Mouse (Mus musculus): ENCODE results near the gene Gm128. TPM values are rescaled to one million over a fixed set of nuclear protein-coding genes. Genes with fewer than 3 reads are reported as not detected.

Gene Gm128
- polyA plus RNA-seq (2012; rRNA removed), result 0.20 and 0.24 TPM in 2 replicates

DNA sequence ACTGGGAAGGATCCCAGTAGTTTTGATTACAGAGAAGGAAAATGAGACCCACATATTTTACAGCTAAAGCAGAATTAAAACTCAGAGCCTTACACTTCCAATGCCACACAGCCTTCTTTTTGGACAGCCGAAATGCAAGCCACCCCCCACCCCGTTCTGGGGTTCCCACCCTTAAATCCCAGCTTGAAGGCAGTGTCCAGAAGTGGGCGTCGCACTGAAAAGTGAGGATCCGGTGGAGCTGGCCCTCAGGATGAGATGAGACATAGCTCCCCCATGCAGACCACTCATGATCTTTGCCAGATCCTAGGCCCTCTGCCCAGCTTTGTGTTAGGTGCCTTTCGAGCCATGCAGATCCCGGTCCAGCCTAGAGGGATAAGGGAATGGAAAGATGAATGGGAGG, at the start of gene Gm128:
Gene Gm128, minus strand, starts transcription at position 101 of the 400 bp plus-strand sequence.

DNA sequence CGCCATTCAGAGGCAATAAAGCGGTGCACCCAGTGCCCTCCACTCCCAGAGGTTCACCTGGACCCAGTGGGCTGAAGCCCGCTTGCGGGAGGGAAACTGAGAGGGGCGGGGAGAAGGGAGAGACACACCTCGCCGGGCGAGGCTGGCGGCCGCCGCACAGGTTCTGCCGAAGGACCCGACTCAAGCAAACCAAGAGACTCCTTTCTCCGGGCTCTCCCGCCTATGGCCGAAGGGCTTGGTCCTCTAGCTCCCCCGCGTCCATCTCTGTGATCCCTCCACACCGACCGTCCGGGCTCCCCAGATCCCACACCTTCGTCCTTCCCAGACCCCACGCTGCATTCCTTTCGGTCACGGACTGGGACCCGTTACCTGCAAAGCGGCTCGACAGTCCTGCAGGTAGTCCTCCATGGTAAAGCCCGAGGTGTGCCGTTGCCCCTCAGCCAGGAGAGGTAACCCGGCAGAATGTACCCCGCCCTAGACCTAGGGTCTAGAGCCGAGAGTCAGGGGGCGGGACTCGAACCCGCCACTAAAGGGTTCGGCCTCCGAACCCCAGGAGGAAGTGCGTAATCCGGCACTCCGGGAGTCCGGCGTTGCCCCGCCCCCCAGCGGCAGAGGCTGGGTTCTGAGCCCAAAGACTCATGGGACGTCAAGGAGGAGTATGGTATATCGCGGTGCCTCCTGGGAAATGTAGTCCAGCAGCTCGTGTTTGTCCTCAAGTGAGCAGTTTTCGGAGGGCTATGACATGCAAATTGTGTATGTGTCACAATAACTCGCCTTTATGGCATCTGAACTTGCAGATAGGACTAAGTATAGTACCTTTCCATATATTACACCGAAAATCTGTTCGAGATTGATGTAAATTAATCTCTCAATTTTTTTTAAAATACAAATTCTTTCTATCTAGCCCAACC, 40.1 kb upstream of the Gm128 start, which contains the start of the genes Mindy1 and Prune1:
Gene Mindy1, plus strand, starts transcription at position 130 of the 911 bp plus-strand sequence.
Gene Prune1, minus strand, starts transcription at position 861 of the 911 bp plus-strand sequence.

DNA sequence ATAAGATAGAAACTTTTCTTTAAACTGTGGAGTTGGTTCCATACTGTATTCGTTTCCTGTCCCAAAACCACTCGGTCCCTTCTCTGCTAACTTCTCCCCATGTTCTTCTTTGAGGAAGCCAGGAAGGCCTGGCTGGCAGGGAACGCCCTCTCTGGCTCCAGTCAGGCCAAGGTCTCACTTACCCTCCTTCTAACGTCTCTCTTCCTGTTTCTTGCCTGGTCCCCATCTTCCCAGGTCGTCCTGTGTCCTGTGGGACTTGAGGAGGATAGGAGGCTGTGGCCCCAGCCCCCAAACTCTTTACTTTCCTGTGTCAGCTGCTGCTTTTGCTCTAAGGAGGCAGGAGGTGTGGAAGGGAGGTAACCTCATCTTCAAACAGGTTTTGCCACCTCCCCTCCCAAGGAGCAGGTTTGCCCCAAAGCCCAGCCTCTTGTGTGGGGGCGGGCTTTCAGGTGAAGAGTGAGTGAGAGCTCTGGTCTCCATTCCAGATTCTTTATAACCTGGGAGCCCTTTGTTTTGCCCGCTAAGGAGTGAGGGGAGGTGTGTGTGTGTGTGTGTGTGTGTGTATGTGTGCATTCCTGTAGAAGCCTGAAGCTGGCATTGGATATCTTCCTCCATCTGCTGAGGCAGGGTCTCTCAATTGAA, 9.5 kb upstream of the Gm128 start, which contains the start of gene Bnipl:
Gene Bnipl, minus strand, starts transcription at position 411 of the 642 bp plus-strand sequence.

DNA sequence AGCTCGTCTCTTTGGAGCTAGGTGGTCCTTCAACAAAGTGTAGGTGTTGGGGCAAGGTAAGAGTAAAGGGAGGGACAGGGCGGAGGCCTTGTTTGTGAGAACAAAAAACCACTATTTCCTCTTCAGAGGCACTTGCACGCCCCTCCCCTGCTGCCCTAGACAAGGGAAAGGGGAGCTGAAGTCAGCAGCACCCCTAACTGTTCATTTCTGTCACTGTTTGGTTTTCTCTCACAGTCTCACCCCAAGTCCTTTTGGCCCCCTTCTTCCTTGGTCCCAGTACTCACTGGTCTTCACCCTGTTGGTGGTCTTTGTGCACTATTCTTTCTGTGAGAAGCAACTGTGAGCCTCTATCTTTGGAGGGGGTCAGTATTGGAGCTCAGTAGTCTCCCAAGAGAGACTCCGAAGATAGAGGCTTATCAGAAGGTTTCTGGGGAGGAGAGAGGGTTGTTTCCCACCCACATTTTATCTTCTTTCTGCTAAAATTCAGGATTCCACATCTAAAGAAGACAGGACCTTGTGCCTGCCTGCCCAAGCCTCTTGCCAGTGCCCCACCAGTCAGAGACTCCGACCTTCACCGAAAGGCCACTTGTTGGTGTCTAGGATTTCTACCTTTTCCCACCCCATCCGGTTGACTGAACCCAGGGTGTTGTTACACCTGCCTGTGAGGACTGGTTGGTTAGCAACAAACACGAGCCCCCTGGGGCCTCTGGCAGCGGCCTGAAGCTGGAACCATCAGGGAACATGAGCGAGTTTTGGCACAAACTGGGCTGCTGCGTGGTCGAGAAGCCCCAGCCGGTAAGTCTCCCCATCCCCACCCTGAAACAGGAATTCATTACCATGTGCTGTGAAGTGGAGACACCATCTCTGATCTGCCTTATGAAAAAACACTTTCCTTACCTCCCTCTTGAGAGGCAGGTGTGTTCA, 9.8 kb downstream of the Gm128 start, which contains the start of gene Mllt11:
Gene Mllt11, minus strand, starts transcription at position 874 of the 924 bp plus-strand sequence.

DNA sequence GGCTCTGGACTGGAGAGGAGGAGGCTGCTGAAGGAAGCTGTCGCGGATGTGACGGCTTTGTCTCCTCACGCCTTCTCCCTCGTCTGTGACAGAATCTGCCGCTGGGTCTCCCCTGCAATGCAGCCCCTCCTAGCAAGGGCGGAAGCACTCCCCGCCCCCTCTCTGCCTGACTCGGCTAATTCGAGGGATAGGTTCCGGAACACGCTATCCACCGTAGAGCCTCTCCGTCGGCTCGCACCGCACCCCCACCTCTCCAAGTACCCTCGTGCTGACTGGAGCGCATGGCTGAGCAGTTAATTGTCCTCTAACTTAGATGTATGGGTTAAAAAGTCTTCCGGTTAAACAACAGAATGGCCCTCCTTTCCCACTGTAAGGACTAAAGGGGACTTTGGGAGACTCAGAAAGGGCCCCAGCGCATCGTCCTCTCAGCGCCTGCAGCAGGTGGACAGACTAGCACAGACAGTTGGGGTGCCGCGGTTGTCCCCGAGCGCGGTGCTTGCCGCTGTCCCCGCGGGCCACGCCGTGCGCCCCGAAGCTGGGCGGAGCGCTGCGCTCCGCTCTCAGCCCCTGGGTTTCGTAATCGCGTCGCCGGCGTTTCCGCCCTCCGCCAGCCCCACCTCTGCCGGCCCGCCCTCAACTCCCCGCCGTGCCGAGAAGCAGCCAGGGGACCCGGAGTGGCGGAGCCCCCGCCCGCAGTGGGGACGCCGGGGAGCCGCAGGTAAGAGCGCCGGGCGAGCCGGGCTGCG, 13.1 kb downstream of the Gm128 start, which contains the start of gene Cdc42se1:
Gene Cdc42se1, plus strand, starts transcription at position 585 of the 746 bp plus-strand sequence.

DNA sequence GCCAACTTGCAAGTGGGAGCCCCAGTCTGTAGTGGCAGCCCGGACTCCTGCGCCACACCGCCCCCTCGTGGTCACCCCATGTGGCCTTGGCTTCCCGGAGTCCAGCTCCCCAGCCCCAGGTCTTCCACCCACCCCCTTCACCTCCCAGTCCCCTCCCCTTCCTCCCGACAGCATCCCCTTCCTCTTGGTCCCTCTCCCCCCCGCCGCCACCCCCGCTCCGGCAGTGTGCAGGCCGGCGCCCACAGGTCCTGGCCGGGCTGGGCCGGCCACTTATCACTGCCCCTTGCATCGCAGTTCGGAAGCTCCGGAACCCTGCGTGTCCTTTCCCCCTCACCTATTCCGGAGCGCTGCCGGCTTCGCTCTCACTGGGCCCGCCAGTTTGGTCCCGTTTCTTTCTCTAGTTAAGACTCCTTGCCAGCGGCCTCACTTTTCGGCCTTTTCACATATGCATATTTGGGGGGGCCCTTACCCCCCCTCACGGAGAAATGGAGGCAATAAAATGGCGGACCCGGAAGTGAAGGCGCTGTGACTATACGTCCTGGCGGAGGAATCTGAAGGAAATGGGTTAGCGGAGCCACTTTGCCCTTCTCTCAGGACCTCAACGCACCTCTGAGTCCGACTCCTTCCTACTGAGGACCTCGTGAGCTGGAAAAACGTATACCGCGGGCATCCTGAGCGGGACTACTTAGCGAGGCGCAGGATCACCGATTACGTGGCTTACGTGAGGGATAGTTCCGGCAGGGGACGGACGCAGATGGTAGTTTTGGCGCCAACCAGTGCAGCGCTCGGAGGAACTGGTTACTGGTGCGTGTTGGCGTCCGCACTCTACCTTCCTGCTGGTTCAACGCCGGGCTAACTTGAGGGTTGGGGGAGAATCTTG, 23.9 kb downstream of the Gm128 start, which contains the start of gene Gabpb2:
Gene Gabpb2, minus strand, starts transcription at position 662 of the 880 bp plus-strand sequence.

Other genes with a start within 250 kb of the Gm128 start
- gene Zfp687, start 226.2 kb downstream of the Gm128 start, polyA plus RNA-seq (2012; rRNA removed), result 24.9 and 26.9 TPM in 2 replicates
- gene Psmd4, start 199.0 kb downstream of the Gm128 start, polyA plus RNA-seq (2012; rRNA removed), result 274 and 277 TPM in 2 replicates
- 29.6 and 30.0 TPM in 2 replicates for gene Pip5k1a, start 134.7 kb downstream of the Gm128 start, polyA plus RNA-seq (2012; rRNA removed)
- gene Vps72, start 130.6 kb downstream of the Gm128 start, polyA plus RNA-seq (2012; rRNA removed), result 167 and 188 TPM in 2 replicates
- 2.2 and 2.9 TPM in 2 replicates for gene Tmod4, start 117.1 kb downstream of the Gm128 start, polyA plus RNA-seq (2012; rRNA removed)
- gene Scnm1, start 107.6 kb downstream of the Gm128 start, polyA plus RNA-seq (2012; rRNA removed), result 135 and 140 TPM in 2 replicates
- 22.2 and 22.8 TPM in 2 replicates for gene Lysmd1, start 107.5 kb downstream of the Gm128 start, polyA plus RNA-seq (2012; rRNA removed)
- 2.6 and 3.1 TPM in 2 replicates for gene Tnfaip8l2, start 99.2 kb downstream of the Gm128 start, polyA plus RNA-seq (2012; rRNA removed)
- 121 and 123 TPM in 2 replicates for gene Sema6c, start 81.1 kb downstream of the Gm128 start, polyA plus RNA-seq (2012; rRNA removed)
- gene Gabpb2, start 23.7 kb downstream of the Gm128 start, polyA plus RNA-seq (2012; rRNA removed), result 17.4 and 18.0 TPM in 2 replicates
- 65.4 and 73.6 TPM in 2 replicates for gene Cdc42se1, start 12.9 kb downstream of the Gm128 start, polyA plus RNA-seq (2012; rRNA removed)
- 568 and 623 TPM in 2 replicates for gene Mllt11, start 9.4 kb downstream of the Gm128 start, polyA plus RNA-seq (2012; rRNA removed)
- 0.38 and 1.1 TPM in 2 replicates for gene Bnipl, start 9.6 kb upstream of the Gm128 start, polyA plus RNA-seq (2012; rRNA removed)
- gene Mindy1, start 39.7 kb upstream of the Gm128 start, polyA plus RNA-seq (2012; rRNA removed), result 41.0 and 44.1 TPM in 2 replicates
- 54.9 and 56.2 TPM in 2 replicates for gene Prune1, start 40.5 kb upstream of the Gm128 start, polyA plus RNA-seq (2012; rRNA removed)
- 1.3 and 1.7 TPM in 2 replicates for gene Anxa9, start 65.6 kb upstream of the Gm128 start, polyA plus RNA-seq (2012; rRNA removed)
- gene Cers2, start 73.2 kb upstream of the Gm128 start, polyA plus RNA-seq (2012; rRNA removed), result 98.7 and 117 TPM in 2 replicates
- gene Setdb1, start 115.6 kb upstream of the Gm128 start, polyA plus RNA-seq (2012; rRNA removed), result 57.1 and 59.2 TPM in 2 replicates
- gene 4930558C23Rik, start 161.2 kb upstream of the Gm128 start, polyA plus RNA-seq (2012; rRNA removed), result not detected in 2 replicates
- 31.4 and 34.2 TPM in 2 replicates for gene Arnt, start 192.8 kb upstream of the Gm128 start, polyA plus RNA-seq (2012; rRNA removed)

Measured in central nervous system, embryonic 14 days (tissue).